Mouse (Mus musculus): ENCODE data around the gene Adcy9. TPM values are rescaled to one million over a fixed set of nuclear protein-coding genes. Genes with fewer than 3 reads are reported as not detected.

Adcy9 gene
- polyA plus RNA-seq, 1 experiment from 2014 or later: 1.5 TPM

- Histone ChIP-seq H3K4me3 (ENCODE audit: low read depth, low read length) (no peak overlapping the region), H3K4me1 (replicated peaks; ENCODE audit: control insufficient read depth, insufficient read depth, low read length) (no peaks in the 10 kb centered on the region), H3K4me2 (replicated peaks; ENCODE audit: low read depth) (no peak overlapping the region), H3K9me3 (ENCODE audit: control insufficient read depth) (no peaks in the 10 kb centered on the region), H3K36me3 (ENCODE audit: control insufficient read depth, insufficient read depth) (no peaks in the 10 kb centered on the region), H3K27me3 (replicated peaks; ENCODE audit: control insufficient read depth, insufficient read depth, low read length) (no peaks in the 10 kb centered on the region), H3K27ac (ENCODE audit: low read depth, low read length) (no peak overlapping the region), H3K9ac (ENCODE audit: low read depth, low read length) (no peak overlapping the region)
- ATAC-seq: no peak
- WGBS: 62% methylated on average over 10 of the region's 10 CpGs
- no peak for TF ChIP-seq CTCF (IDR thresholded peaks at IDR 0.05; ENCODE audit: low read depth)
Observed at GRCm38 (mm10) chr16:4395687-4396341, 24.5 kb downstream of the Adcy9 start.

- H3K27ac ChIP-seq (ENCODE audit: low read depth, low read length): no peak overlapping the region
- no peaks in the 10 kb centered on the region for H3K27me3 ChIP-seq (replicated peaks; ENCODE audit: control insufficient read depth, insufficient read depth, low read length)
- no peak overlapping the region for H3K4me2 ChIP-seq (replicated peaks; ENCODE audit: low read depth)
- no peak for TF ChIP-seq CTCF (IDR thresholded peaks at IDR 0.05; ENCODE audit: low read depth)
- no peak for ATAC-seq
- no peaks in the 10 kb centered on the region for H3K9me3 ChIP-seq (ENCODE audit: control insufficient read depth)
- H3K36me3 ChIP-seq (ENCODE audit: control insufficient read depth, insufficient read depth): no peaks in the 10 kb centered on the region
- whole genome bisulfite sequencing: 85% methylated on average over 4 of the region's 4 CpGs
- H3K4me3 ChIP-seq (ENCODE audit: low read depth, low read length): no peak overlapping the region
- no peak overlapping the region for H3K9ac ChIP-seq (ENCODE audit: low read depth, low read length)
- H3K4me1 ChIP-seq (replicated peaks; ENCODE audit: control insufficient read depth, insufficient read depth, low read length): no peaks in the 10 kb centered on the region
Observed at GRCm38 (mm10) chr16:4394991-4395590, 25.2 kb downstream of the Adcy9 start.

- Histone ChIP-seq H3K27ac (ENCODE audit: low read depth, low read length) (no peak overlapping the region), H3K27me3 (replicated peaks; ENCODE audit: control insufficient read depth, insufficient read depth, low read length) (no peaks in the 10 kb centered on the region), H3K4me2 (replicated peaks; ENCODE audit: low read depth) (no peak overlapping the region), H3K9ac (ENCODE audit: low read depth, low read length) (no peak overlapping the region), H3K36me3 (ENCODE audit: control insufficient read depth, insufficient read depth) (no peaks in the 10 kb centered on the region), H3K4me1 (replicated peaks; ENCODE audit: control insufficient read depth, insufficient read depth, low read length) (no peaks in the 10 kb centered on the region), H3K9me3 (ENCODE audit: control insufficient read depth) (no peaks in the 10 kb centered on the region), H3K4me3 (ENCODE audit: low read depth, low read length) (no peak overlapping the region)
- no peak for ATAC-seq
- WGBS: 72% methylated on average over 4 of the region's 4 CpGs
- TF ChIP-seq CTCF (IDR thresholded peaks at IDR 0.05; ENCODE audit: low read depth): no peak
Observed at GRCm38 (mm10) chr16:4383473-4384038, 36.7 kb downstream of the Adcy9 start.

GRCm38 (mm10) chr16:4382406-4382805 is 37.9 kb downstream of the Adcy9 start:
- WGBS: 93% methylated on average over 3 of the region's 3 CpGs
- ATAC-seq: no peak

GRCm38 (mm10) chr16:4381487-4381886 is 38.8 kb downstream of the Adcy9 start:
- Histone ChIP-seq H3K27ac (ENCODE audit: low read depth, low read length) (no peak overlapping the region), H3K9ac (ENCODE audit: low read depth, low read length) (no peak overlapping the region), H3K4me2 (replicated peaks; ENCODE audit: low read depth) (no peak overlapping the region), H3K4me3 (ENCODE audit: low read depth, low read length) (no peak overlapping the region), H3K9me3 (ENCODE audit: control insufficient read depth) (no peaks in the 10 kb centered on the region), H3K27me3 (replicated peaks; ENCODE audit: control insufficient read depth, insufficient read depth, low read length) (no peaks in the 10 kb centered on the region), H3K36me3 (ENCODE audit: control insufficient read depth, insufficient read depth) (no peaks in the 10 kb centered on the region), H3K4me1 (replicated peaks; ENCODE audit: control insufficient read depth, insufficient read depth, low read length) (no peaks in the 10 kb centered on the region)
- WGBS: 52% methylated on average over 4 of the region's 4 CpGs
- no peak for ATAC-seq
- no peak for TF ChIP-seq CTCF (IDR thresholded peaks at IDR 0.05; ENCODE audit: low read depth)

More at GRCm38 (mm10) chr16:4382406-4382805, 37.9 kb downstream of the Adcy9 start:
- H3K4me2 ChIP-seq (replicated peaks; ENCODE audit: low read depth): no peak overlapping the region
- H3K36me3 ChIP-seq (ENCODE audit: control insufficient read depth, insufficient read depth): no peaks in the 10 kb centered on the region
- H3K9me3 ChIP-seq (ENCODE audit: control insufficient read depth): no peaks in the 10 kb centered on the region
- no peak for TF ChIP-seq CTCF (IDR thresholded peaks at IDR 0.05; ENCODE audit: low read depth)
- no peaks in the 10 kb centered on the region for H3K4me1 ChIP-seq (replicated peaks; ENCODE audit: control insufficient read depth, insufficient read depth, low read length)
- no peak overlapping the region for H3K27ac ChIP-seq (ENCODE audit: low read depth, low read length)
- H3K9ac ChIP-seq (ENCODE audit: low read depth, low read length): no peak overlapping the region
- H3K4me3 ChIP-seq (ENCODE audit: low read depth, low read length): no peak overlapping the region
- no peaks in the 10 kb centered on the region for H3K27me3 ChIP-seq (replicated peaks; ENCODE audit: control insufficient read depth, insufficient read depth, low read length)

DNA sequence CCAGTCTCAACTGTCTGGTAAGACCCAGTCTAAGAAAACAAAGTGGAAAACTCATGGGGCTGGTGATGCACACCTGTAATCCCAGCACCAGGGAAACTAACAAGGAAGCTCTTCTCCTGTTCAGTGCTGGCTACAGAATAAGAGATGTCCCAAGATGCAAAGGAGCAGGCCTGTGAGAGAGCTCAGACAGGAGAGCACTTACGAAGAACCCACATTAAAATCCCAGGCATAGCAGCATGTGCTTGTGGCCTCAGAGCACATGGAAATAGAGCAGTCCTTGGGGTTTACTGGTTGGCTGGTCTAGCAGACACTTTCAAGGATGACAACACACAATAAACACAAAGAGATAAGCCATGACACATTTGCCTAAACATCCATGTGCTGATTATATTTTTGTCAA is 41.5 kb downstream of the Adcy9 start:
- Histone ChIP-seq H3K27me3 (replicated peaks; ENCODE audit: control insufficient read depth, insufficient read depth, low read length) (no peaks in the 10 kb centered on the region), H3K9ac (ENCODE audit: low read depth, low read length) (no peak overlapping the region), H3K9me3 (ENCODE audit: control insufficient read depth) (no peaks in the 10 kb centered on the region), H3K4me3 (ENCODE audit: low read depth, low read length) (no peak overlapping the region), H3K36me3 (ENCODE audit: control insufficient read depth, insufficient read depth) (no peaks in the 10 kb centered on the region), H3K4me2 (replicated peaks; ENCODE audit: low read depth) (no peak overlapping the region), H3K27ac (ENCODE audit: low read depth, low read length) (no peak overlapping the region), H3K4me1 (replicated peaks; ENCODE audit: control insufficient read depth, insufficient read depth, low read length) (no peaks in the 10 kb centered on the region)
- no peak for ATAC-seq
- 87% methylated on average over 1 of the region's 1 CpGs for WGBS
- TF ChIP-seq CTCF (IDR thresholded peaks at IDR 0.05; ENCODE audit: low read depth): no peak

Data from intestine, postnatal 0 days (tissue).